Comparison of ENCODE assay signal across 8 mouse cellular contexts in genomic region chr2:62645475-62645874, GRCm38 (mm10). TPM values are rescaled to one million over a fixed set of nuclear protein-coding genes. Genes with fewer than 3 reads are reported as not detected.
DNase-seq lines count a peak whose midpoint lies in the region; ATAC-seq and TF ChIP-seq lines count a peak whose summit lies in the region.

No protein-coding gene starts in this region.

- no peaks in the 10 kb centered on the region for H3K36me3 ChIP-seq in testis, adult 2 months (ENCODE audit: control insufficient read depth, insufficient read depth, low read length)
- H3K36me3 ChIP-seq in forebrain, postnatal 0 days (ENCODE audit: insufficient read depth): no peaks in the 10 kb centered on the region
- no peaks in the 10 kb centered on the region for H3K36me3 ChIP-seq in intestine, embryonic 16.5 days (ENCODE audit: control insufficient read depth, insufficient read depth, low read length)
- H3K36me3 ChIP-seq in lung, embryonic 16.5 days (ENCODE audit: control insufficient read depth, insufficient read depth, low read length): no peaks in the 10 kb centered on the region
- no peaks in the 10 kb centered on the region for H3K36me3 ChIP-seq in small intestine, adult 2 months (ENCODE audit: control insufficient read depth, insufficient read depth, low read length)

- TF ChIP-seq CTCF in testis, adult 2 months (IDR thresholded peaks at IDR 0.05; ENCODE audit: control insufficient read depth, insufficient read depth, insufficient replicate concordance, low read depth, low read length): no peak
- no peak for TF ChIP-seq CTCF in forebrain, postnatal 0 days (IDR thresholded peaks at IDR 0.05; ENCODE audit: low read depth)
- no peak for TF ChIP-seq CTCF in small intestine, adult 2 months (IDR thresholded peaks at IDR 0.05; ENCODE audit: extremely low read depth, insufficient read length, insufficient replicate concordance, low read depth, low read length)

- H3K27me3 ChIP-seq in testis, adult 2 months (ENCODE audit: control insufficient read depth, insufficient read depth, low read length): no peaks in the 10 kb centered on the region
- no peaks in the 10 kb centered on the region; the same call in 1 of the 2 replicates for H3K27me3 ChIP-seq in forebrain, postnatal 0 days (ENCODE audit: insufficient read depth, low read length)
- no peaks in the 10 kb centered on the region for H3K27me3 ChIP-seq in intestine, embryonic 16.5 days (replicated peaks; ENCODE audit: control insufficient read depth, insufficient read depth, low read length)
- H3K27me3 ChIP-seq in lung, embryonic 16.5 days (ENCODE audit: control insufficient read depth, insufficient read depth, low read depth, low read length): no peaks in the 10 kb centered on the region
- H3K27me3 ChIP-seq in small intestine, adult 2 months (ENCODE audit: control insufficient read depth, insufficient read depth, low read length): no peaks in the 10 kb centered on the region

- WGBS in forebrain, postnatal 0 days: 45% methylated on average over 12 of the region's 12 CpGs
- 34% methylated on average over 12 of the region's 12 CpGs for WGBS in intestine, embryonic 16.5 days
- whole genome bisulfite sequencing in lung, embryonic 16.5 days: 31% methylated on average over 12 of the region's 12 CpGs
- WGBS in small intestine, adult 2 months: 8% methylated on average over 12 of the region's 12 CpGs

- no peak for TF ChIP-seq POLR2A in testis, adult 2 months (IDR thresholded peaks at IDR 0.05; ENCODE audit: control insufficient read depth, low read depth, low read length)
- TF ChIP-seq POLR2A in small intestine, adult 2 months (IDR thresholded peaks at IDR 0.05; ENCODE audit: low read depth, low read length): no peak

- no peak for DNase-seq in testis, postnatal 14 days (ENCODE audit: low spot score)
- DNase-seq in forebrain, postnatal 0 days: no peak
- DNase-seq in frontal cortex, postnatal 25 days (ENCODE audit: low spot score in 2 of 2): no peak
- no peak for DNase-seq in layer of hippocampus, postnatal 25 days (ENCODE audit: extremely low spot score in 1 of 2, low spot score in 1 of 2)

- peak overlapping the region; percentile 91 for H3K4me3 ChIP-seq in testis, adult 2 months (ENCODE audit: control insufficient read depth, low read depth, low read length)
- H3K4me3 ChIP-seq in forebrain, postnatal 0 days (ENCODE audit: low read depth, low read length): peak overlapping the region; percentile 48
- H3K4me3 ChIP-seq in intestine, embryonic 16.5 days (ENCODE audit: low read length): peak overlapping the region; percentile 73
- peak overlapping the region; percentile 71 for H3K4me3 ChIP-seq in lung, embryonic 16.5 days (ENCODE audit: low read length)
- peak overlapping the region; percentile 72 for H3K4me3 ChIP-seq in small intestine, adult 2 months (ENCODE audit: low read depth, low read length)

- no peak overlapping the region for H3K27ac ChIP-seq in testis, adult 2 months (ENCODE audit: control insufficient read depth, insufficient read depth, low read depth, low read length)
- H3K27ac ChIP-seq in forebrain, postnatal 0 days (ENCODE audit: low read depth, low read length): peak overlapping the region; percentile 15; the same call in 1 of the 2 replicates
- H3K27ac ChIP-seq in intestine, embryonic 16.5 days (ENCODE audit: low read length): peak overlapping the region; percentile 86
- H3K27ac ChIP-seq in lung, embryonic 16.5 days (ENCODE audit: low read length): peak overlapping the region; percentile 66; the same call in 1 of the 2 replicates
- peak overlapping the region; percentile 84 for H3K27ac ChIP-seq in small intestine, adult 2 months (ENCODE audit: insufficient read depth, low read depth, low read length)

- H3K4me1 ChIP-seq in testis, adult 2 months (ENCODE audit: control insufficient read depth, insufficient read depth, low read length): peaks cover 3% of the 10 kb centered on the region; the same call in 1 of the 2 replicates
- peaks cover 4% of the 10 kb centered on the region; the same call in 1 of the 2 replicates for H3K4me1 ChIP-seq in forebrain, postnatal 0 days (ENCODE audit: insufficient read depth)
- peaks cover 9% of the 10 kb centered on the region for H3K4me1 ChIP-seq in intestine, embryonic 16.5 days (ENCODE audit: control insufficient read depth, insufficient read depth, low read length)
- no peaks in the 10 kb centered on the region; the same call in 1 of the 2 replicates for H3K4me1 ChIP-seq in lung, embryonic 16.5 days (replicated peaks; ENCODE audit: control insufficient read depth, insufficient read depth, low read length)
- peaks cover 2% of the 10 kb centered on the region; the same call in 1 of the 2 replicates for H3K4me1 ChIP-seq in small intestine, adult 2 months (ENCODE audit: control insufficient read depth, insufficient read depth, insufficient read length, low read length)

- peak overlapping the region; percentile 78 for H3K4me2 ChIP-seq in forebrain, postnatal 0 days (ENCODE audit: low read depth)
- peak overlapping the region; percentile 71 for H3K4me2 ChIP-seq in intestine, embryonic 16.5 days (ENCODE audit: low read depth, low read length)
- H3K4me2 ChIP-seq in lung, embryonic 16.5 days (ENCODE audit: low read depth, low read length): peak overlapping the region; percentile 74

- ATAC-seq in forebrain, postnatal 0 days: no peak
- peak; percentile 63 for ATAC-seq in intestine, embryonic 16.5 days
- peak; percentile 35; the same call in 1 of the 2 replicates for ATAC-seq in lung, embryonic 16.5 days (ENCODE audit: low read depth)

- H3K9ac ChIP-seq in forebrain, postnatal 0 days: peak overlapping the region; percentile 46
- H3K9ac ChIP-seq in intestine, embryonic 16.5 days (ENCODE audit: low read depth, low read length): peak overlapping the region; percentile 76
- H3K9ac ChIP-seq in lung, embryonic 16.5 days (ENCODE audit: low read length): peak overlapping the region; percentile 70

- no peaks in the 10 kb centered on the region for H3K9me3 ChIP-seq in forebrain, postnatal 0 days (ENCODE audit: low read length)
- no peaks in the 10 kb centered on the region for H3K9me3 ChIP-seq in intestine, embryonic 16.5 days (ENCODE audit: control insufficient read depth, low read length)
- H3K9me3 ChIP-seq in lung, embryonic 16.5 days (ENCODE audit: control insufficient read depth, low read length): no peaks in the 10 kb centered on the region

RNA-seq across cellular contexts. Expression of gene Ifih1, which starts 0.6 kb away (rescaled TPM):
- 0.26 and 0.31 TPM in 2 replicates for polyA plus RNA-seq in testis, adult 2 months (2012; rRNA removed)
- 1.5 and 2.9 TPM in 2 replicates for total RNA-seq in forebrain, postnatal 0 days (2014; rRNA removed)
- 1.4 and 1.7 TPM in 2 replicates for polyA plus RNA-seq in forebrain, postnatal 0 days (2015; fragmentation: Nextera tagmentation; extraction: Ambion mirVana)
- polyA plus RNA-seq in intestine, embryonic 16.5 days (2015; fragmentation: Nextera tagmentation; extraction: Ambion mirVana): 6.0 and 6.4 TPM in 2 replicates
- 2.8 and 3.3 TPM in 2 replicates for polyA plus RNA-seq in lung, embryonic 16.5 days (2015; fragmentation: Nextera tagmentation; extraction: Ambion mirVana)
- 5.3 and 27.0 TPM in 2 replicates for polyA plus RNA-seq in small intestine, adult 2 months (2012; rRNA removed)
- 1 to 10 TPM; 1.2 to 2.1 TPM for total RNA-seq in layer of hippocampus, postnatal 25 days (2021)

RNA-seq across cellular contexts. Expression of gene Gca, which starts 18.6 kb away (rescaled TPM):
- polyA plus RNA-seq in testis, adult 2 months (2012; rRNA removed): 20.5 and 26.4 TPM in 2 replicates
- total RNA-seq in forebrain, postnatal 0 days (2014; rRNA removed): 0.85 and 1.5 TPM in 2 replicates
- 2.2 and 4.2 TPM in 2 replicates for polyA plus RNA-seq in forebrain, postnatal 0 days (2015; fragmentation: Nextera tagmentation; extraction: Ambion mirVana)
- 7.2 and 7.6 TPM in 2 replicates for polyA plus RNA-seq in intestine, embryonic 16.5 days (2015; fragmentation: Nextera tagmentation; extraction: Ambion mirVana)
- 5.2 and 5.8 TPM in 2 replicates for polyA plus RNA-seq in lung, embryonic 16.5 days (2015; fragmentation: Nextera tagmentation; extraction: Ambion mirVana)
- 3.1 and 6.0 TPM in 2 replicates for polyA plus RNA-seq in small intestine, adult 2 months (2012; rRNA removed)
- 10 to 100 TPM in 1 of 2 experiments, 1 to 10 TPM in 1; 8.3 to 12.0 TPM for total RNA-seq in layer of hippocampus, postnatal 25 days (2021)
